Mouse (Mus musculus) G1E (cell line): ENCODE measurements at regions not wholly inside any gene's neighbourhood (a gene's known extent, or its start where the extent isn't known, plus 50 kb on each side); places are given as distances from the start of the nearest gene placed in this dataset.
"Not testable (repeated sequence)": the region's sequence is repeated elsewhere in the genome, so short reads cannot be mapped to it uniquely, and the experiment has no call there.

ENCODE experiments used
- ATAC-seq: 2 replicates; pipeline ENCODE4 v1.8.0; 2016; ENCODE audit warnings: mild to moderate bottlenecking; ENCODE audit not compliant: insufficient number of reproducible peaks, poor library complexity, low FRiP score, severe bottlenecking; ENCODE audit errors: extremely low read depth
- DNase-seq: peaks from one replicate; pipeline ENCODE4 v3.0.0; 2012; ENCODE audit warnings: low spot score
- H3K27me3 ChIP-seq: 2 replicates; pipeline ENCODE4 v1.6.1; 2012; ENCODE audit warnings: mild to moderate bottlenecking, low read length, inconsistent platforms; ENCODE audit not compliant: insufficient read depth
- H3K36me3 ChIP-seq: replicated peaks from 2 replicates; pipeline ENCODE3; 2012; ENCODE audit warnings: mild to moderate bottlenecking, inconsistent platforms
- H3K4me1 ChIP-seq: 2 replicates; pipeline ENCODE4 v1.6.1; 2012; ENCODE audit warnings: low read depth, low read length, inconsistent platforms, mixed read lengths; ENCODE audit not compliant: insufficient read depth
- H3K4me3 ChIP-seq: 2 replicates; pipeline ENCODE4 v1.5.1; 2012; ENCODE audit warnings: low read depth, mild to moderate bottlenecking, inconsistent platforms, low read length, moderate library complexity, mixed read lengths
- H3K9me3 ChIP-seq: replicated peaks from 2 replicates; pipeline ENCODE4 v1.6.1; 2012; ENCODE audit warnings: inconsistent platforms
- CTCF ChIP-seq: IDR thresholded peaks from 2 replicates; pipeline ENCODE4 v1.5.1; 2012; ENCODE audit warnings: low read depth, low read length, inconsistent platforms, mixed read lengths
- GATA1 ChIP-seq: IDR thresholded peaks from 2 replicates; pipeline ENCODE4 v1.6.1; 2012; ENCODE audit warnings: borderline replicate concordance, low read length, inconsistent platforms, mixed read lengths
- GATA2 ChIP-seq: IDR thresholded peaks from 2 replicates; pipeline ENCODE4 v1.6.1; 2012; ENCODE audit warnings: low read depth, low read length, inconsistent platforms, borderline replicate concordance
- POLR2AphosphoS5 ChIP-seq: IDR thresholded peaks from 2 replicates; pipeline ENCODE4 v1.6.1; 2012; ENCODE audit warnings: low read depth, low read length, inconsistent platforms; ENCODE audit not compliant: insufficient replicate concordance
- TAL1 ChIP-seq: conservative IDR thresholded peaks from 2 replicates; pipeline ENCODE4 v1.6.1; 2012; ENCODE audit warnings: low read depth, low read length, inconsistent platforms, mixed read lengths

GRCm38 (mm10) chrX:19341231-19342007 lies 139.7 kb downstream of the Tex13c3 start:
- not testable (repeated sequence) for ATAC-seq, H3K4me1 ChIP-seq, DNase-seq, H3K27me3 ChIP-seq, H3K9me3 ChIP-seq, H3K36me3 ChIP-seq, H3K4me3 ChIP-seq

- no peak for DNase-seq
- H3K9me3 ChIP-seq, result no peaks in the 10 kb centered on the region
- no peak for TF ChIP-seq POLR2AphosphoS5
- no peak for TF ChIP-seq TAL1
- no peak for TF ChIP-seq GATA1
- TF ChIP-seq GATA2, result no peak
- no peak for TF ChIP-seq CTCF
- H3K27me3 ChIP-seq, result no peaks in the 10 kb centered on the region
- H3K4me3 ChIP-seq, result no peak overlapping the region
- no peak for ATAC-seq
- H3K4me1 ChIP-seq, result no peaks in the 10 kb centered on the region
- no peaks in the 10 kb centered on the region for H3K36me3 ChIP-seq
Measured at GRCm38 (mm10) chrX:19313286-19313685, 167.8 kb downstream of the Tex13c3 start.

GRCm38 (mm10) chrX:19311809-19312559 lies 169.1 kb downstream of the Tex13c3 start:
- no peaks in the 10 kb centered on the region for H3K4me1 ChIP-seq
- H3K9me3 ChIP-seq, result no peaks in the 10 kb centered on the region
- DNase-seq, result no peak
- TF ChIP-seq GATA2 (no peak), CTCF (no peak), POLR2AphosphoS5 (no peak), GATA1 (no peak), TAL1 (no peak)
- ATAC-seq, result no peak
- H3K36me3 ChIP-seq, result no peaks in the 10 kb centered on the region
- no peak overlapping the region for H3K4me3 ChIP-seq
- H3K27me3 ChIP-seq, result no peaks in the 10 kb centered on the region

- H3K4me1 ChIP-seq, result no peaks in the 10 kb centered on the region
- H3K27me3 ChIP-seq, result no peaks in the 10 kb centered on the region
- ATAC-seq (no peak), DNase-seq (no peak)
- no peak overlapping the region for H3K4me3 ChIP-seq
- H3K9me3 ChIP-seq, result no peaks in the 10 kb centered on the region
- H3K36me3 ChIP-seq, result no peaks in the 10 kb centered on the region
- TF ChIP-seq TAL1, result no peak
- no peak for TF ChIP-seq GATA2
- no peak for TF ChIP-seq GATA1
- TF ChIP-seq CTCF, result no peak
- TF ChIP-seq POLR2AphosphoS5, result no peak
Measured at GRCm38 (mm10) chrX:19311377-19311776, 169.7 kb downstream of the Tex13c3 start.

- H3K4me1 ChIP-seq, result no peaks in the 10 kb centered on the region
- TF ChIP-seq TAL1 (no peak), GATA2 (no peak)
- no peak for DNase-seq
- no peaks in the 10 kb centered on the region for H3K9me3 ChIP-seq
- no peak for ATAC-seq
- no peaks in the 10 kb centered on the region for H3K27me3 ChIP-seq
- no peak overlapping the region for H3K4me3 ChIP-seq
- H3K36me3 ChIP-seq, result no peaks in the 10 kb centered on the region
Measured at GRCm38 (mm10) chrX:19288171-19288570, 192.9 kb downstream of the Tex13c3 start.

- Histone ChIP-seq H3K9me3 (no peaks in the 10 kb centered on the region), H3K4me1 (no peaks in the 10 kb centered on the region), H3K27me3 (no peaks in the 10 kb centered on the region), H3K36me3 (no peaks in the 10 kb centered on the region), H3K4me3 (no peak overlapping the region)
- TF ChIP-seq CTCF (no peak), GATA1 (no peak), POLR2AphosphoS5 (no peak), TAL1 (no peak), GATA2 (no peak)
- DNase-seq (no peak), ATAC-seq (no peak)
Measured at GRCm38 (mm10) chrX:19286431-19286830, 194.7 kb downstream of the Tex13c3 start.
